Mouse (Mus musculus): ENCODE measurements around the gene Cyp2s1. TPM values are rescaled to one million over a fixed set of nuclear protein-coding genes. Genes with fewer than 3 reads are reported as not detected.

The Cyp2s1 gene
- polyA plus RNA-seq, 1 experiment = 2.8 TPM

GRCm38 (mm10) chr7:25804792-25805191, 11.9 kb downstream of the Cyp2s1 start:
- TF ChIP-seq EP300 (IDR thresholded peaks at IDR 0.05; ENCODE audit: insufficient read depth, low read depth, low read length) = no peak
- no peak for TF ChIP-seq POLR2A (IDR thresholded peaks at IDR 0.05; ENCODE audit: insufficient read depth, low read length)
- no peak for TF ChIP-seq CTCF (IDR thresholded peaks at IDR 0.05; ENCODE audit: low read depth, low read length)
- H3K27ac ChIP-seq (ENCODE audit: insufficient read depth, low read length) = no peak overlapping the region
- H3K36me3 ChIP-seq (ENCODE audit: control insufficient read depth, insufficient read depth, low read length, poor library complexity, severe bottlenecking) = no peaks in the 10 kb centered on the region

GRCm38 (mm10) chr7:25803460-25803859, 13.3 kb downstream of the Cyp2s1 start:
- Histone ChIP-seq H3K4me3 (ENCODE audit: low read depth, low read length) (peak overlapping the region; percentile 2), H3K9ac (ENCODE audit: low read depth, poor library complexity, severe bottlenecking) (no peak overlapping the region), H3K27ac (ENCODE audit: insufficient read depth, low read length) (no peak overlapping the region), H3K36me3 (ENCODE audit: control insufficient read depth, insufficient read depth, low read length, poor library complexity, severe bottlenecking) (no peaks in the 10 kb centered on the region), H3K4me1 (ENCODE audit: control insufficient read depth, insufficient read depth, low read length) (peaks cover 2% of the 10 kb centered on the region), H3K27me3 (ENCODE audit: control insufficient read depth, insufficient read depth, low read length, poor library complexity, severe bottlenecking) (no peaks in the 10 kb centered on the region), H3K9me3 (replicated peaks; ENCODE audit: control insufficient read depth, insufficient read depth, low read length, poor library complexity, severe bottlenecking) (no peaks in the 10 kb centered on the region)
- TF ChIP-seq CTCF (IDR thresholded peaks at IDR 0.05; ENCODE audit: low read depth, low read length) = no peak

More at GRCm38 (mm10) chr7:25804792-25805191, 11.9 kb downstream of the Cyp2s1 start:
- H3K4me3 ChIP-seq (ENCODE audit: low read depth, low read length) = no peak overlapping the region
- H3K9me3 ChIP-seq (replicated peaks; ENCODE audit: control insufficient read depth, insufficient read depth, low read length, poor library complexity, severe bottlenecking) = no peaks in the 10 kb centered on the region
- H3K9ac ChIP-seq (ENCODE audit: low read depth, poor library complexity, severe bottlenecking) = no peak overlapping the region
- no peaks in the 10 kb centered on the region for H3K27me3 ChIP-seq (ENCODE audit: control insufficient read depth, insufficient read depth, low read length, poor library complexity, severe bottlenecking)
- peaks cover 2% of the 10 kb centered on the region for H3K4me1 ChIP-seq (ENCODE audit: control insufficient read depth, insufficient read depth, low read length)

GRCm38 (mm10) chr7:25802241-25803125, 14.2 kb downstream of the Cyp2s1 start:
- no peaks in the 10 kb centered on the region for H3K27me3 ChIP-seq (ENCODE audit: control insufficient read depth, insufficient read depth, low read length, poor library complexity, severe bottlenecking)
- no peak overlapping the region for H3K9ac ChIP-seq (ENCODE audit: low read depth, poor library complexity, severe bottlenecking)
- TF ChIP-seq CTCF (IDR thresholded peaks at IDR 0.05; ENCODE audit: low read depth, low read length) (no peak), EP300 (IDR thresholded peaks at IDR 0.05; ENCODE audit: insufficient read depth, low read depth, low read length) (peak; percentile 45; the same call in 1 of the 2 replicates), POLR2A (IDR thresholded peaks at IDR 0.05; ENCODE audit: insufficient read depth, low read length) (no peak)
- no peak overlapping the region for H3K27ac ChIP-seq (ENCODE audit: insufficient read depth, low read length)
- peaks cover 2% of the 10 kb centered on the region for H3K4me1 ChIP-seq (ENCODE audit: control insufficient read depth, insufficient read depth, low read length)
- no peaks in the 10 kb centered on the region for H3K36me3 ChIP-seq (ENCODE audit: control insufficient read depth, insufficient read depth, low read length, poor library complexity, severe bottlenecking)
- H3K4me3 ChIP-seq (ENCODE audit: low read depth, low read length) = peak overlapping the region; percentile 27
- H3K9me3 ChIP-seq (replicated peaks; ENCODE audit: control insufficient read depth, insufficient read depth, low read length, poor library complexity, severe bottlenecking) = no peaks in the 10 kb centered on the region

GRCm38 (mm10) chr7:25801031-25801430, 15.7 kb downstream of the Cyp2s1 start:
- Histone ChIP-seq H3K27ac (ENCODE audit: insufficient read depth, low read length) (no peak overlapping the region), H3K4me3 (ENCODE audit: low read depth, low read length) (no peak overlapping the region), H3K36me3 (ENCODE audit: control insufficient read depth, insufficient read depth, low read length, poor library complexity, severe bottlenecking) (no peaks in the 10 kb centered on the region), H3K27me3 (ENCODE audit: control insufficient read depth, insufficient read depth, low read length, poor library complexity, severe bottlenecking) (no peaks in the 10 kb centered on the region), H3K9ac (ENCODE audit: low read depth, poor library complexity, severe bottlenecking) (no peak overlapping the region), H3K9me3 (replicated peaks; ENCODE audit: control insufficient read depth, insufficient read depth, low read length, poor library complexity, severe bottlenecking) (no peaks in the 10 kb centered on the region), H3K4me1 (ENCODE audit: control insufficient read depth, insufficient read depth, low read length) (peaks cover 2% of the 10 kb centered on the region)
- TF ChIP-seq POLR2A (IDR thresholded peaks at IDR 0.05; ENCODE audit: insufficient read depth, low read length) = no peak
- TF ChIP-seq CTCF (IDR thresholded peaks at IDR 0.05; ENCODE audit: low read depth, low read length) = no peak
- TF ChIP-seq EP300 (IDR thresholded peaks at IDR 0.05; ENCODE audit: insufficient read depth, low read depth, low read length) = no peak

GRCm38 (mm10) chr7:25799369-25799768, 17.3 kb downstream of the Cyp2s1 start:
- Histone ChIP-seq H3K4me3 (ENCODE audit: low read depth, low read length) (no peak overlapping the region), H3K27ac (ENCODE audit: insufficient read depth, low read length) (no peak overlapping the region), H3K9ac (ENCODE audit: low read depth, poor library complexity, severe bottlenecking) (no peak overlapping the region), H3K36me3 (ENCODE audit: control insufficient read depth, insufficient read depth, low read length, poor library complexity, severe bottlenecking) (no peaks in the 10 kb centered on the region), H3K9me3 (replicated peaks; ENCODE audit: control insufficient read depth, insufficient read depth, low read length, poor library complexity, severe bottlenecking) (no peaks in the 10 kb centered on the region), H3K4me1 (ENCODE audit: control insufficient read depth, insufficient read depth, low read length) (peaks cover 2% of the 10 kb centered on the region), H3K27me3 (ENCODE audit: control insufficient read depth, insufficient read depth, low read length, poor library complexity, severe bottlenecking) (no peaks in the 10 kb centered on the region)
- no peak for TF ChIP-seq CTCF (IDR thresholded peaks at IDR 0.05; ENCODE audit: low read depth, low read length)
- TF ChIP-seq EP300 (IDR thresholded peaks at IDR 0.05; ENCODE audit: insufficient read depth, low read depth, low read length) = no peak
- no peak for TF ChIP-seq POLR2A (IDR thresholded peaks at IDR 0.05; ENCODE audit: insufficient read depth, low read length)

GRCm38 (mm10) chr7:25798540-25798939, 18.2 kb downstream of the Cyp2s1 start:
- H3K27ac ChIP-seq (ENCODE audit: insufficient read depth, low read length) = no peak overlapping the region
- no peak overlapping the region for H3K4me3 ChIP-seq (ENCODE audit: low read depth, low read length)
- H3K9me3 ChIP-seq (replicated peaks; ENCODE audit: control insufficient read depth, insufficient read depth, low read length, poor library complexity, severe bottlenecking) = no peaks in the 10 kb centered on the region
- H3K4me1 ChIP-seq (ENCODE audit: control insufficient read depth, insufficient read depth, low read length) = peaks cover 2% of the 10 kb centered on the region
- H3K36me3 ChIP-seq (ENCODE audit: control insufficient read depth, insufficient read depth, low read length, poor library complexity, severe bottlenecking) = no peaks in the 10 kb centered on the region
- H3K27me3 ChIP-seq (ENCODE audit: control insufficient read depth, insufficient read depth, low read length, poor library complexity, severe bottlenecking) = no peaks in the 10 kb centered on the region
- TF ChIP-seq CTCF (IDR thresholded peaks at IDR 0.05; ENCODE audit: low read depth, low read length) (peak; percentile 35), EP300 (IDR thresholded peaks at IDR 0.05; ENCODE audit: insufficient read depth, low read depth, low read length) (no peak)
- H3K9ac ChIP-seq (ENCODE audit: low read depth, poor library complexity, severe bottlenecking) = no peak overlapping the region
